Comparison of ENCODE assay signal across 8 mouse cellular contexts in genomic region chr7:122066945-122067516, GRCm38 (mm10). TPM values are rescaled to one million over a fixed set of nuclear protein-coding genes. Genes with fewer than 3 reads are reported as not detected.
DNase-seq lines count a peak whose midpoint lies in the region; ATAC-seq and TF ChIP-seq lines count a peak whose summit lies in the region.

TSS of gene Ubfd1 (plus strand) at chr7:122067175.
TSS of gene Ears2 (minus strand) at chr7:122067263.

- TF ChIP-seq CTCF in bone marrow, adult 2 months (IDR thresholded peaks at IDR 0.05; ENCODE audit: control insufficient read depth, insufficient read depth, low read length) = no peak

- no peaks in the 10 kb centered on the region for H3K9me3 ChIP-seq in embryonic facial prominence, embryonic 15.5 days (replicated peaks)
- no peaks in the 10 kb centered on the region for H3K9me3 ChIP-seq in kidney, embryonic 14.5 days (ENCODE audit: control insufficient read depth, low read length)
- no peaks in the 10 kb centered on the region for H3K9me3 ChIP-seq in limb, embryonic 15.5 days

- peaks cover 4% of the 10 kb centered on the region for H3K4me1 ChIP-seq in bone marrow, adult 2 months (ENCODE audit: control insufficient read depth, insufficient read depth, low read length)
- H3K4me1 ChIP-seq in embryonic facial prominence, embryonic 15.5 days = peaks cover 29% of the 10 kb centered on the region
- peaks cover 21% of the 10 kb centered on the region for H3K4me1 ChIP-seq in kidney, embryonic 14.5 days (ENCODE audit: control insufficient read depth, insufficient read depth, low read length)
- H3K4me1 ChIP-seq in limb, embryonic 15.5 days = peaks cover 27% of the 10 kb centered on the region

- under 1% methylated on average over 60 of the region's 60 CpGs for WGBS in bone marrow, adult 2 months
- WGBS in embryonic facial prominence, embryonic 15.5 days = under 1% methylated on average over 59 of the region's 60 CpGs
- WGBS in kidney, embryonic 14.5 days = 0% methylated on average over 58 of the region's 60 CpGs
- WGBS in limb, embryonic 15.5 days = 0% methylated on average over 53 of the region's 60 CpGs

- peak; percentile 98 for DNase-seq in 416B (ENCODE audit: low read depth)
- DNase-seq in heart, adult 9 months (ENCODE audit: low spot score in 2 of 2) = peak; percentile 95 to 97
- DNase-seq in monocyte, adult 2 months (ENCODE audit: low read depth in 1 of 2, low spot score in 2 of 2) = peak; percentile 85 to 93
- peak; percentile 90 to 94 for DNase-seq in spleen, postnatal 36 days (ENCODE audit: low spot score in 2 of 2)

- peak; percentile 38; the same call in 1 of the 2 replicates for TF ChIP-seq POLR2A in bone marrow, adult 2 months (IDR thresholded peaks at IDR 0.05; ENCODE audit: borderline replicate concordance, control insufficient read depth, low read depth, low read length)

- peak within 1 kb of the TSS; percentile 79 for H3K4me2 ChIP-seq in embryonic facial prominence, embryonic 15.5 days (replicated peaks)
- H3K4me2 ChIP-seq in kidney, embryonic 14.5 days (replicated peaks; ENCODE audit: low read depth, low read length) = peak within 1 kb of the TSS; percentile 76
- H3K4me2 ChIP-seq in limb, embryonic 15.5 days = peak within 1 kb of the TSS; percentile 67

- peak within 1 kb of the TSS; percentile 99 for H3K9ac ChIP-seq in embryonic facial prominence, embryonic 15.5 days
- H3K9ac ChIP-seq in kidney, embryonic 14.5 days (ENCODE audit: low read depth, low read length) = peak within 1 kb of the TSS; percentile 97
- H3K9ac ChIP-seq in limb, embryonic 15.5 days = peak within 1 kb of the TSS; percentile 99

- H3K27me3 ChIP-seq in embryonic facial prominence, embryonic 15.5 days = no peaks in the 10 kb centered on the region
- H3K27me3 ChIP-seq in kidney, embryonic 14.5 days (ENCODE audit: control insufficient read depth, insufficient read depth, low read length) = no peaks in the 10 kb centered on the region
- H3K27me3 ChIP-seq in limb, embryonic 15.5 days = no peaks in the 10 kb centered on the region

- H3K4me3 ChIP-seq in bone marrow, adult 2 months (replicated peaks; ENCODE audit: control insufficient read depth, low read depth, low read length) = peak within 1 kb of the TSS; percentile 95
- H3K4me3 ChIP-seq in embryonic facial prominence, embryonic 15.5 days (replicated peaks) = peak within 1 kb of the TSS; percentile 100
- peak within 1 kb of the TSS; percentile 100 for H3K4me3 ChIP-seq in kidney, embryonic 14.5 days (ENCODE audit: low read length)
- H3K4me3 ChIP-seq in limb, embryonic 15.5 days = peak within 1 kb of the TSS; percentile 100

- H3K27ac ChIP-seq in bone marrow, adult 2 months (ENCODE audit: control insufficient read depth, insufficient read depth, low read depth, low read length, poor library complexity) = peak within 1 kb of the TSS; percentile 81
- peak within 1 kb of the TSS; percentile 97 for H3K27ac ChIP-seq in embryonic facial prominence, embryonic 15.5 days (replicated peaks)
- H3K27ac ChIP-seq in kidney, embryonic 14.5 days (ENCODE audit: low read depth, low read length) = peak within 1 kb of the TSS; percentile 93
- H3K27ac ChIP-seq in limb, embryonic 15.5 days = peak within 1 kb of the TSS; percentile 99

- H3K36me3 ChIP-seq in embryonic facial prominence, embryonic 15.5 days = peaks cover 37% of the 10 kb centered on the region
- H3K36me3 ChIP-seq in kidney, embryonic 14.5 days (ENCODE audit: control insufficient read depth, insufficient read depth, low read length) = peaks cover 35% of the 10 kb centered on the region
- H3K36me3 ChIP-seq in limb, embryonic 15.5 days = peaks cover 36% of the 10 kb centered on the region

- peak; percentile 98 for ATAC-seq in embryonic facial prominence, embryonic 15.5 days (ENCODE audit: insufficient number of reproducible peaks, low FRiP score, low TSS enrichment, low read depth)
- ATAC-seq in kidney, embryonic 14.5 days (ENCODE audit: low FRiP score, low TSS enrichment) = peak; percentile 100
- peak; percentile 98 for ATAC-seq in limb, embryonic 15.5 days (ENCODE audit: insufficient number of reproducible peaks, low FRiP score, low TSS enrichment, low read depth)

RNA-seq across cellular contexts. Expression of gene Ubfd1, which starts in this region (rescaled TPM):
- 9.0 and 13.8 TPM in 2 replicates for polyA plus RNA-seq in bone marrow, adult 2 months (2011; ENCODE audit: insufficient read depth, insufficient read length, low replicate concordance, missing spikeins)
- polyA plus RNA-seq in embryonic facial prominence, embryonic 15.5 days (2015; fragmentation: Nextera tagmentation; extraction: Ambion mirVana) = 61.6 and 63.0 TPM in 2 replicates
- 60.0 and 101 TPM in 2 replicates for polyA plus RNA-seq in kidney, embryonic 14.5 days (2014; fragmentation: Nextera tagmentation; extraction: Ambion mirVana)
- 51.0 and 65.2 TPM in 2 replicates for polyA plus RNA-seq in limb, embryonic 15.5 days (2015; fragmentation: Nextera tagmentation; extraction: Ambion mirVana)

RNA-seq across cellular contexts. Expression of gene Ears2, which starts in this region (rescaled TPM):
- 1.6 and 2.3 TPM in 2 replicates for polyA plus RNA-seq in bone marrow, adult 2 months (2011; ENCODE audit: insufficient read depth, insufficient read length, low replicate concordance, missing spikeins)
- polyA plus RNA-seq in embryonic facial prominence, embryonic 15.5 days (2015; fragmentation: Nextera tagmentation; extraction: Ambion mirVana) = 15.2 and 16.1 TPM in 2 replicates
- 13.4 and 19.6 TPM in 2 replicates for polyA plus RNA-seq in kidney, embryonic 14.5 days (2014; fragmentation: Nextera tagmentation; extraction: Ambion mirVana)
- polyA plus RNA-seq in limb, embryonic 15.5 days (2015; fragmentation: Nextera tagmentation; extraction: Ambion mirVana) = 16.0 and 16.3 TPM in 2 replicates

Comparison
In these comparisons a context has a peak if more than half of its experiments do, and no peak if none do; other contexts are left out.
1. Peak in every context shown above with its lines: DNase-seq, ATAC-seq, H3K4me3 ChIP-seq and H3K27ac ChIP-seq.